Mouse (Mus musculus) left cerebral cortex, adult 2 months (tissue): Measurements from ENCODE around the gene Sarnp. TPM values are rescaled to one million over a fixed set of nuclear protein-coding genes. Genes with fewer than 3 reads are reported as not detected.

ENCODE experiments used
- DNase-seq, 2 experiments: peaks; one replicate each; pipeline ENCODE4 v3.0.0; 2021 to 2022; ENCODE audit warnings: low spot score in 2 of 2, mixed read lengths in 1 of 2; ENCODE audit errors: extremely low spot score in 1 of 2
- H3K27ac ChIP-seq: fragments of 200-600 bp; 2 replicates; pipeline ENCODE4 v1.8.1; 2022
- H3K4me3 ChIP-seq: fragments of 200-600 bp; 2 replicates; pipeline ENCODE4 v1.8.1; 2022
- CTCF ChIP-seq: fragments of 200-600 bp; IDR thresholded peaks from 2 replicates; pipeline ENCODE4 v1.8.1; 2022; ENCODE audit warnings: antibody characterized with exemption, mild to moderate bottlenecking, moderate library complexity
- intact Hi-C: fragments of 180-260 bp; cut with DNase I; formaldehyde crosslinking; loops from one replicate; pipeline ENCODE4 v1.15.1; 2025
- long read RNA-seq, 2 experiments: library from polyadenylated mRNA; stranded (forward); transcript quantifications; one replicate each; pipeline ENCODE4 v2.0.0; 2021; ENCODE audit warnings: borderline mapping rate in 2 of 2
- total RNA-seq, 2 experiments: library from RNA; stranded (reverse); gene quantifications; 2 replicates each; pipeline ENCODE4 v1.2.3; 2021

Gene Sarnp
- 10 to 100 TPM; 33.0 to 33.6 TPM for total RNA-seq
- long read RNA-seq, experiment 1, transcript Sarnp-201 (11 exons, 918 nt) = major isoform, 19 of 60 reads
- long read RNA-seq, experiment 1, partial matches to known transcripts = 16 of 60 reads
- long read RNA-seq, experiment 1, other reads (novel, unspliced or antisense) = 25 of 60 reads
- long read RNA-seq, experiment 2, transcript Sarnp-201 (11 exons, 918 nt) = major isoform, 12 of 38 reads
- long read RNA-seq, experiment 2, partial matches to known transcripts = 2 of 38 reads
- long read RNA-seq, experiment 2, other reads (novel, unspliced or antisense) = 24 of 38 reads

GRCm38 (mm10) chr10:128817033-128817432 is at the start of gene Sarnp:
Gene Sarnp, plus strand, starts transcription at chr10:128817333.
- intact Hi-C loops = no loop called here
- no peak for DNase-seq
- Histone ChIP-seq H3K27ac (no peak within 1 kb of the TSS), H3K4me3 (no peak within 1 kb of the TSS)
- TF ChIP-seq CTCF = no peak

DNA sequence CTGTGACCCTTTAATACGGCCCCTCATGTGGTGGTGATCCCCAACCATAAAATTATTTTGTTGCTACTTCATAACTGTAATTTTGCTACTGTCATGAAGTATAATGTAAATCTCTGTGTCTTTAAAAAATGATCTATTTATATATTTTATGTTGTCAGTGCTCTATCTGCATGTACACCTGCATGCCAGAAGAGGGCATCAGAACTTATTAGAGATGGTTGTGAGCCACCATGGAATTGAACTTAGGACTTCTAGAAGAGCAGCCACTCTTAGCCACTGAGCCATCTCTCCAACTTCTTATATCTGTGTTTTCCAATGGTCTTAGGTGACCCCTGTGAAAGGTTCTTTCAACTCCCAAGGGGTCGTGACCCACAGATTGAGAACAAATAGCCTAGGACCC is 44.2 kb upstream of the Sarnp start:
- H3K4me3 ChIP-seq = no peak overlapping the region
- TF ChIP-seq CTCF = peak; percentile 47
- no peak for DNase-seq
- H3K27ac ChIP-seq = no peak overlapping the region
- intact Hi-C loops = no loop called here

GRCm38 (mm10) chr10:128773685-128774084 is 43.4 kb upstream of the Sarnp start:
- intact Hi-C loops = no loop called here
- Histone ChIP-seq H3K27ac (no peak overlapping the region), H3K4me3 (no peak overlapping the region)

GRCm38 (mm10) chr10:128778441-128778840 is 38.7 kb upstream of the Sarnp start:
- no peak for DNase-seq
- Histone ChIP-seq H3K27ac (no peak overlapping the region), H3K4me3 (no peak overlapping the region)
- TF ChIP-seq CTCF = no peak
- intact Hi-C loops = no loop called here

More at GRCm38 (mm10) chr10:128773685-128774084, 43.4 kb upstream of the Sarnp start:
- no peak for DNase-seq
- TF ChIP-seq CTCF = peak; percentile 8

- no peak overlapping the region; the same call in 1 of the 2 replicates for H3K27ac ChIP-seq
- H3K4me3 ChIP-seq = no peak overlapping the region
- TF ChIP-seq CTCF = no peak
- DNase-seq = no peak
- intact Hi-C loops = no loop called here
Measured at GRCm38 (mm10) chr10:128779011-128779795, 37.9 kb upstream of the Sarnp start.

DNA sequence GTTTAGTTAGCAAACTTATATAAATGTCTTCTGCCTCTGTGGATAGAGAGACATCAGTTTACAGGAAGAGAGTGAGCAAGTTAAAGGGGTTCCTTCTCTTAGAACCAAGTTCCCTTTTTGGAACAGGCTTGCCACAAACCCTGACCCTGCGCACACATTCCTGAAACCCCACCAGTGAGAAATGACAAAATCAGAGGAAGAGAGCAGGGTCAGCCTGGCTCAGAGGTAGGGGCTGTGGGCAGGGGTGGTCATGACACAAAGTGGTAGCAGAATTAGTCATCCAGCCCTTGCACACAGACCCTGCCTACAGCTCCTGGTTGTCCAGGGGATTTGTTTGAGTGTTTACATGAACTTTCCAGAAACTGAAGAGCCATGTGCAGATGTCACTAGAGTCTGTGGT is 36.9 kb upstream of the Sarnp start:
- no peak overlapping the region for H3K27ac ChIP-seq
- no peak for DNase-seq
- intact Hi-C loops = no loop called here
- no peak overlapping the region for H3K4me3 ChIP-seq
- no peak for TF ChIP-seq CTCF

- intact Hi-C loops = no loop called here
Measured at GRCm38 (mm10) chr10:128790398-128791124, 26.6 kb upstream of the Sarnp start, which contains the start of gene Mmp19. Gene Mmp19, plus strand, starts transcription at chr10:128790910.

DNA sequence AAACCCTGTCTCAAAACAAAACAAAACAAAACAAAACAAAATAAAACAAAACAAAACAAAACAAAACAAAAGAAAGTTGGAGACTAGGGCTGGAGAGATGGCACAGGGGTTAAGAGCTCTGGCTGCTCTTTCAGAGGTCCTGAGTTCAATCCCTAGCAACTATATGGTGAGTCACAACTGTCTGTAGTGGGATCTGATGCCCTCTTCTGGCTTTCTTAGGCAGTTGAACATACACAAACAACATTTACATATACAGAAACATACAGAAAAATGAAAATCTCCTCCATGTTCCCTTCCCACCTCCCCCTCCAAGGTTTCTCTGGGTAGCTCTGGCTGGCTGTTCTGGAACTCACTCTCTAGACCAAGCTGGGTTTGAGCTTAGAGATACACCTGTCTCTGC is 25.1 kb upstream of the Sarnp start:
- Histone ChIP-seq H3K4me3 (no peak overlapping the region), H3K27ac (no peak overlapping the region)
- DNase-seq = no peak
- no peak; the same call in 1 of the 2 replicates for TF ChIP-seq CTCF
- intact Hi-C loops = no loop called here

More at GRCm38 (mm10) chr10:128790398-128791124, 26.6 kb upstream of the Sarnp start, which contains the start of gene Mmp19:
- TF ChIP-seq CTCF = no peak
- Histone ChIP-seq H3K4me3 (no peak within 1 kb of the TSS), H3K27ac (no peak within 1 kb of the TSS)
- DNase-seq = no peak

DNA sequence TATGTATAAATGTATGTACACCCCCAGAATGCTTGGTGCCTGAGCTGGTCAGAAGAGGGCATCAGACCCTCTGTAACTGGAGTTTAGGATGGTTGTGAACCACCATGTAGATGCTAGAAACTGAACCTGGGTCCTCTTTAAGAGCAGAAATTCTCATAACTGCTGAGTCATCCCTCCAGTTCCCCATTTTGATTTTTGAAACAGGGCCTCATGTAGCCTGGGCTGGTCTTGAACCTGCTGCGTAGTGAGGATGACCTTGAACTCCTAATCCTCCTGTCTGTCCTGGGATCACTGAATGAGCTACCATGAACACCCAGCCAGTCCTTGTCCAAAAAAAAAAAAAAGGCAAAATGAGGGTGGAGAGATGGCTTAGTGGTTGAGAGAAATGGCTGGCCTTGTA is 23.9 kb upstream of the Sarnp start:
- no peak for TF ChIP-seq CTCF
- DNase-seq = no peak
- Histone ChIP-seq H3K27ac (no peak overlapping the region), H3K4me3 (no peak overlapping the region)
- intact Hi-C loops = no loop called here

- DNase-seq = no peak
Measured at GRCm38 (mm10) chr10:128794391-128794790, 22.7 kb upstream of the Sarnp start.

DNA sequence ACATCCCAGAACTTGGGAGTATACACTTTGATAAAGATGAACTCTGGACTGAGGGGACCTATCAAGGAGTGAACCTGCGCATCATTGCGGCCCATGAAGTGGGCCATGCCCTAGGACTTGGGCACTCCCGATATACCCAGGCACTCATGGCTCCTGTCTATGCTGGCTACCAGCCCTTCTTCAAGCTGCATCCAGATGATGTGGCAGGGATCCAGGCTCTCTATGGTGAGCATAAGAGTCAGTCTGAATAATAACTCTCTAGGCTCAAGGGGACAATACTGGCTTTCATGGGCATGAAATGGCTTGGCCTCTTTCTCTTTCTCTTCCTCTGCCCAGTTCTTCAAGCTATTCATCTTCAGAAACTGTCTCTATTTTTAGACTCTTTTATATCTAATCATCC is 21.6 kb upstream of the Sarnp start:
- no peak for TF ChIP-seq CTCF
- DNase-seq = no peak
- intact Hi-C loops = no loop called here
- no peak overlapping the region for H3K4me3 ChIP-seq
- H3K27ac ChIP-seq = no peak overlapping the region

More at GRCm38 (mm10) chr10:128794391-128794790, 22.7 kb upstream of the Sarnp start:
- intact Hi-C loops = no loop called here
- no peak overlapping the region for H3K4me3 ChIP-seq
- H3K27ac ChIP-seq = no peak overlapping the region
- no peak for TF ChIP-seq CTCF

DNA sequence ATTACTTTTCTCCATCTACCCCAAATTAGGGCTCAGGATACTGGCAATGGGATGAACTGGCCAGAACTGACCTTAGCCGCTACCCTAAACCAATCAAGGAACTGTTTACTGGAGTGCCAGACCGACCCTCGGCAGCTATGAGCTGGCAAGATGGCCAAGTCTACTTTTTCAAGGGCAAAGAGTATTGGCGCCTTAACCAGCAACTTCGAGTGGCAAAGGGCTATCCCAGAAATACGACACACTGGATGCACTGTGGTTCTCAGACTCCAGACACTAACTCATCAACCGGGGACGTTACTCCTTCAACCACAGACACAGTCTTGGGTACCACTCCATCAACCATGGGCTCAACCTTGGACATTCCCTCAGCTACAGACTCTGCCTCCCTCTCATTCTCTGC is 18.5 kb upstream of the Sarnp start:
- Histone ChIP-seq H3K4me3 (no peak overlapping the region), H3K27ac (no peak overlapping the region)
- intact Hi-C loops = no loop called here
- DNase-seq = no peak
- no peak for TF ChIP-seq CTCF
